Mouse (Mus musculus): Measurements from ENCODE around the gene Cd2bp2. TPM values are rescaled to one million over a fixed set of nuclear protein-coding genes. Genes with fewer than 3 reads are reported as not detected.
A peak's percentile ranks its signal among the peaks of the same experiment; 100 is the strongest.
"Not testable (repeated sequence)": the region's sequence is repeated elsewhere in the genome, so short reads cannot be mapped to it uniquely, and the experiment has no call there.

Gene Cd2bp2
- polyA plus RNA-seq, 1 experiment from 2014 or later = 35.0 TPM

DNA sequence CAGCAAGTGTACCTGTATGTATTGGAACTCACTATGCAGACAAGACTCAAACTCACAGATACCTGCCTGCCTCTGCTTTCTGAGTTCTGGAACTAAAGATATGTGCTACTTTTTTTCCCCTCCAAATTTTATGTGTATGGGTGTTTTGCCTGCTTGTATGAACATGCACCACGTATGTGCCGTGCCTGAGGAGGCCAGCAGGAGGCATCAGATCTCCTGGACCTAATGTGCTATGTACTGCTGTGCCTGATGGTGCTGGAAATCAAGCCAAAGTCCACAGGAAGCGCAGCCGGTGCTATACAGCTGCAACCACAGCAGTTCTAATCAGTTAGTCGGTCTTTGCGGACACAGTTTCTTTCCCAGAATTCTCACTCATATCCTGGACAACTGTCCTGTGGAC, 12.0 kb downstream of the Cd2bp2 start:
- peak; percentile 59; the same call in 1 of the 2 replicates for ATAC-seq
- peak overlapping the region; percentile 72 for H3K27ac ChIP-seq

DNA sequence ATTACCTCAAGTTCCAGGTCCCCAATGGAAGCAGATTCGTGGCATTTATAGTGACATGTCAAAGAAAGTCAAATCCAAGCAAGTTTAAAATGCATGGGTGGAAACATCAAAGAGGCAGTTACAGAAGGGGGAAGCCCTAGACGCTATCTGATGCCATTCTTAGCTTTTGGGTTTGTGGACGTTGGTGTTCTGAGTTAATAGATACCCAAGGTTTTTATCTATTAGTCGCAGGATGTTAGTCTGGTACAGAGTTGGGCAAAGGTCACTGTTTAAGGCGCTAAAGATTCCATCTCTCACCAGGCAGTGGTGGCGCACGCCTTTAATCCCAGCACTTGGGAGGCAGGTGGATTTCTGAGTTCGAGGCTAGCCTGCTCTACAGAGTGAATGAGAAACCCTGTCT, 12.5 kb downstream of the Cd2bp2 start:
- WGBS (ENCODE audit: insufficient replicate concordance) = 17% methylated on average over 8 of the region's 8 CpGs
- no peak overlapping the region for H3K4me3 ChIP-seq
- H3K27me3 ChIP-seq (replicated peaks) = no peaks in the 10 kb centered on the region
- H3K9ac ChIP-seq = no peak overlapping the region
- H3K4me2 ChIP-seq = peak overlapping the region; percentile 19; the same call in 1 of the 2 replicates
- H3K9me3 ChIP-seq (replicated peaks) = no peaks in the 10 kb centered on the region; the same call in 1 of the 2 replicates
- ATAC-seq = peak; percentile 78
- peaks cover 57% of the 10 kb centered on the region for H3K4me1 ChIP-seq
- no peaks in the 10 kb centered on the region for H3K36me3 ChIP-seq
- H3K27ac ChIP-seq = peak overlapping the region; percentile 72

More for the DNA sequence above, 12.0 kb downstream of the Cd2bp2 start:
- Histone ChIP-seq H3K36me3 (no peaks in the 10 kb centered on the region), H3K9me3 (replicated peaks) (no peaks in the 10 kb centered on the region; the same call in 1 of the 2 replicates), H3K4me3 (no peak overlapping the region), H3K4me2 (peak overlapping the region; percentile 19; the same call in 1 of the 2 replicates), H3K4me1 (peaks cover 60% of the 10 kb centered on the region), H3K27me3 (replicated peaks) (no peaks in the 10 kb centered on the region), H3K9ac (no peak overlapping the region)
- WGBS (ENCODE audit: insufficient replicate concordance) = 51% methylated on average over 6 of the region's 6 CpGs

DNA sequence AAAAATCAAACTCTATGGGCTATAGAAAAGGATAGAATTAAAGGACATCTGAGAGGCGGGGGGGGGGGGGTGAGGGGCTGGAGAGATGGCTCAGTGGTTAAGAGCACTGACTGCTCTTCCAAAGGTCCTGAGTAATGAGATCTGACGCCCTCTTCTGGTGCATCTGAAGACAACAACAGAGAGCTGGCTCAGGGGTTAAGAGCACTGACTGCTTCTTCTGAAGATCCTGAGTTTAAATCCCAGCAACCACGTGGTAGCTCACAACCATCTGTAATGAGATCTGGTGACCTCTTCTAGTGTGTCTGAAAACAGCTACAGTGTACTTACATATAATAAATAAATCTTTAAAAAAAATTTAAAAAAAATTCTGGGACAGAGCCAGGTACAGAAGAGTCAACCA, 14.1 kb downstream of the Cd2bp2 start:
- not testable (repeated sequence) for H3K4me2 ChIP-seq; H3K27ac ChIP-seq; H3K9me3 ChIP-seq (replicated peaks); ATAC-seq; H3K9ac ChIP-seq; H3K36me3 ChIP-seq; H3K27me3 ChIP-seq (replicated peaks); H3K4me3 ChIP-seq
- peaks cover 68% of the 10 kb centered on the region for H3K4me1 ChIP-seq
- WGBS (ENCODE audit: insufficient replicate concordance) = 26% methylated on average over 3 of the region's 3 CpGs

DNA sequence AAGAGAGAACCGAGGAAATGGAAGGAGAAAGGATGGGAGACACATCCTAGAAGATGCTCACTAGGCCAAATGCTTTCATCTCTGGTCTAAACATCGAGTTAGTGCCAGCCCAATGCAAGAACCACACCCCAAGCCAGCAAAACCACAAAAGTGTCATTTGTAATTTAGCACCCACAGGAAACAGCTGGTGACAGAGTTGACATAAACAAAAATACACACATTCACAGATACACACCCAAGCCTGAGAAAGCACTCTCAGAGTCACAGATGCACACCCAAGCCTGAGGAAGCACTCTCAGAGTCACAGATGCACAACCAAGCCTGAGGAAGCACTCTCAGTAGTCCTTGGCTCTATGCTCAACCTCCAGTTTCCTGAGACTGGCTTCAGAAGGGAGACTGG, 15.1 kb downstream of the Cd2bp2 start:
- no peak overlapping the region for H3K4me3 ChIP-seq
- no peak overlapping the region for H3K4me2 ChIP-seq
- H3K27me3 ChIP-seq (replicated peaks) = no peaks in the 10 kb centered on the region
- H3K4me1 ChIP-seq = peaks cover 68% of the 10 kb centered on the region
- no peak overlapping the region for H3K27ac ChIP-seq
- no peaks in the 10 kb centered on the region for H3K36me3 ChIP-seq
- no peaks in the 10 kb centered on the region; the same call in 1 of the 2 replicates for H3K9me3 ChIP-seq (replicated peaks)
- ATAC-seq = no peak
- H3K9ac ChIP-seq = no peak overlapping the region
- WGBS (ENCODE audit: insufficient replicate concordance) = 27% methylated on average over 2 of the region's 2 CpGs

DNA sequence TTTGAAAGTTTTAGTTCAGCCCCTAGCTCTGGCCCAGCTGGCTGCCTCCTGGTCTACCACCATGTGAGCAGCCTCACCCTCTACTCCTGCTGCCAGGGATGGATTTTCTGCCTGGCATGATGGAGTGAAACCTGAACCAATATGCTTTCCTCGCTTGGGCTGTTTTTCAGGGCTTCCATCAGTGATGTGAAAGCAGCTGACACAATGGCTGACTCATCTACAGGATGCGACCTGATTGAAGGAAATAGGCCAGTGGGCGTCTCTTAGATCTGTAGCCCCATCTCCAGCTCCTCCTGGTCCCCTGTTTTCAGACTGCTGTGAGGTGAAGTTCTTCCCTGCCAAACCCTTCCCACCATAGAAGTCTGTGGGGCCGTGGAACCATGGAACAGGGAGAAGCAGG, 18.9 kb downstream of the Cd2bp2 start:
- Histone ChIP-seq H3K9me3 (replicated peaks) (no peaks in the 10 kb centered on the region; the same call in 1 of the 2 replicates), H3K36me3 (no peaks in the 10 kb centered on the region), H3K9ac (no peak overlapping the region), H3K27me3 (replicated peaks) (no peaks in the 10 kb centered on the region), H3K4me2 (no peak overlapping the region), H3K4me1 (peaks cover 34% of the 10 kb centered on the region), H3K27ac (no peak overlapping the region), H3K4me3 (no peak overlapping the region)
- no peak for ATAC-seq
- 69% methylated on average over 4 of the region's 4 CpGs for WGBS (ENCODE audit: insufficient replicate concordance)

DNA sequence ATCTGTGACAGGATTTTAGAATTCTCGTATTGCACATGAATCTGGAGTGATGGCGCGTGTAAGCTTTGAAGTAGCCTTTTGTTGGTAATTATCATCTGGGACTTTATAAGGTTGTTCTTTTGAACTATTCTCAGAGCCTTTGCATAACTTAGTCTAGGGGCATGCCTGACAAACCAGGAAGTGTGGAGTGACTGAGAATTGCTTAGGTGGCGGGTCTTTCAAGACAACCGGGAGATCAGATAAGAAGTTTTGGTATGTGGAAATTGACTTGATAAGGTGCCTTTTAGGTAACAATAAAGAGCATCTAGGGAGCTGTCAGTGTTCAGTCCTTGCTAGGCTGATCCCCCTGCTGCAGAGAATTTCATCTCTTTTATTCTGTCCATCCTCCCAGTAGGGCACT, 29.3 kb downstream of the Cd2bp2 start:
- Histone ChIP-seq H3K4me2 (no peak overlapping the region), H3K4me3 (no peak overlapping the region), H3K9ac (no peak overlapping the region), H3K36me3 (no peaks in the 10 kb centered on the region), H3K27ac (no peak overlapping the region), H3K27me3 (replicated peaks) (0 out of 2 replicates have a peak, but pooled peaks cover 3% of the 10 kb centered on the region), H3K4me1 (0 out of 2 replicates have a peak, but pooled peaks cover 14% of the 10 kb centered on the region), H3K9me3 (replicated peaks) (no peaks in the 10 kb centered on the region; the same call in 1 of the 2 replicates)
- 69% methylated on average over 5 of the region's 5 CpGs for WGBS (ENCODE audit: insufficient replicate concordance)
- no peak for ATAC-seq

DNA sequence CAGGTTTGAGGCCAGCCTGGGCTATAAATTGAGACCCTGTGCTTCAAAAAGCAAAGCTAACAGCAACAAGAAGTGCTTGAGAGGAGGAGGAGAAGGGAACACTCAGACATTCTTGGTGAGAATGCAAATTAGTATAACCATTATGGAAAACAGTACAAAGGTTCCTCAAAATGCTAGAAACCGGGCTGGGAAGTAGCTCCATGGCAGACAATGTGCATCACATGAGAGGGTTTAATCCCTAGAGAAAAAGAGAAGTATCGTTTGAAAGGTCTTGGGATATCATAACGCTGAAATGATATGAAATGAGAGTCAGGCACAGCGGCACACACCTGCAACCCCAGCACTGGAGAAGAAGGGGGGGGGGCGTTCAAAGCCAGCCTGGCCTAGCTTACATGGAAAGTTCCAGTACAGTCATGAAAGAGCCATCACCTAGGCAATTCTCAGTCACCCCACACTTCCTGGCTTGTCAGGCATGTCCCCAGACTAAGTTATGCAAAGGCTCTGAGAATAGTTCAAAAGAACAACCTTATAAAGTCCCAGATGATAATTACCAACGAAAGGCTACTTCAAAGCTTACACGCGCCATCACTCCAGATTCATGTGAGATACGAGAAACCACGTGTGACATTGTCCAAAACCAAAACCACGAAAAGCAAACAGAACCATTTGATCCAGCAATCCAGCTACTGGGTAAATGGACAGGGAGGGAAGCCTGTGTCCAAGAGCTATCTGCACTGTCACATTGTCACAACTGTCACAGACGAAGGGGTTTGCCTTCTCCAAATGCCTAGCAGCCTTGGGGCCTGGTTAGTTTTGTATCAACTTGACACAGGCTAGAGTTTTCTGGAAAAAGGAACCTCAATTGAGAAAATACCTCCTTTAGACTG, 30.0 kb downstream of the Cd2bp2 start:
- no peak overlapping the region for H3K4me3 ChIP-seq
- WGBS (ENCODE audit: insufficient replicate concordance) = 62% methylated on average over 12 of the region's 12 CpGs
- 0 out of 2 replicates have a peak, but pooled peaks cover 3% of the 10 kb centered on the region for H3K27me3 ChIP-seq (replicated peaks)
- no peaks in the 10 kb centered on the region for H3K36me3 ChIP-seq
- H3K9me3 ChIP-seq (replicated peaks) = no peaks in the 10 kb centered on the region
- no peak overlapping the region for H3K27ac ChIP-seq
- H3K9ac ChIP-seq = no peak overlapping the region
- H3K4me1 ChIP-seq = 0 out of 2 replicates have a peak, but pooled peaks cover 14% of the 10 kb centered on the region
- ATAC-seq = no peak
- no peak overlapping the region for H3K4me2 ChIP-seq

DNA sequence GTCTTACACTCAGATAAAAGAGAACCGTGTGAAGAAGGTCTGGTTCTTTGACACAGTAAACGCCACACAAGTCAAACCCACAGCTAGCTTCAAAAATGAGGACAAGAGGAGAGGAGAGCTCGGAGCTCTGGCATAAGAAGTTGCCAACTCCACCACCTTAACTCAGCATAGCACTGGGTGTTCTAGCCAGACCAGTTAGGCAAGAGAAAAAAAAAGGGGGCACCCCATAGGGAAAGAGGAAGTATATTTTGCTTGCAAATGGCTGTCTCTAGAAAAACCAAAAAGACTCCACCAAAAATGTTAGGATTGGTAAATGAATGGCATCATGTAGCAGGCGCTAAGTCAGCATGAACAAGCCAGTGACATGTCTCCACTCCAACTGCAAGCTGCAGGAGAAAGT, 31.8 kb downstream of the Cd2bp2 start:
- H3K4me2 ChIP-seq = no peak overlapping the region
- 74% methylated on average over 4 of the region's 4 CpGs for WGBS (ENCODE audit: insufficient replicate concordance)
- no peaks in the 10 kb centered on the region for H3K9me3 ChIP-seq (replicated peaks)
- no peak for ATAC-seq
- 0 out of 2 replicates have a peak, but pooled peaks cover 14% of the 10 kb centered on the region for H3K4me1 ChIP-seq
- no peak overlapping the region for H3K4me3 ChIP-seq
- no peak overlapping the region for H3K9ac ChIP-seq
- no peak overlapping the region for H3K27ac ChIP-seq
- 0 out of 2 replicates have a peak, but pooled peaks cover 3% of the 10 kb centered on the region for H3K27me3 ChIP-seq (replicated peaks)
- no peaks in the 10 kb centered on the region for H3K36me3 ChIP-seq

DNA sequence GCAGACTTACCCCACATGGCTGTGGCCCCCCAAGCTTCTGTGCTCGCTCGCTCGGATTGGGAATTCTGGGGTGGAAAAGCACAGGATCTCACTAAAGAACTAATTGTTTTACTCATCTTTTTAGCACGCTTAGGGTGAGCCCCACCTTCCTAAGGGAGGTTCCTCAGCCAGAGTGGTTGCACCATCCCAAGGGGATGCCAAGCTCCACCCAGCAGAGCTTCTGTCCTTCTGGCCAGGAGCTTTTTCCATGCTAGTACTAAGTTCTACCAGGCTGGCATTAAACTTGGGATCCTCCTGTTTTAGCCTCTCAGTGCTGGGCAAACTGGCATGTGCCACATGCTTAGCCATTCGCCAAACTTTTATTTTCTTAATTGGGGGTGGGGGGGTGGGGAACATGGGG, 33.3 kb downstream of the Cd2bp2 start:
- Histone ChIP-seq H3K36me3 (no peaks in the 10 kb centered on the region), H3K9ac (no peak overlapping the region), H3K4me3 (no peak overlapping the region), H3K4me2 (no peak overlapping the region), H3K27ac (no peak overlapping the region), H3K27me3 (replicated peaks) (0 out of 2 replicates have a peak, but pooled peaks cover 3% of the 10 kb centered on the region), H3K9me3 (replicated peaks) (no peaks in the 10 kb centered on the region), H3K4me1 (0 out of 2 replicates have a peak, but pooled peaks cover 17% of the 10 kb centered on the region)
- ATAC-seq = no peak
- 75% methylated on average over 5 of the region's 5 CpGs for WGBS (ENCODE audit: insufficient replicate concordance)

DNA sequence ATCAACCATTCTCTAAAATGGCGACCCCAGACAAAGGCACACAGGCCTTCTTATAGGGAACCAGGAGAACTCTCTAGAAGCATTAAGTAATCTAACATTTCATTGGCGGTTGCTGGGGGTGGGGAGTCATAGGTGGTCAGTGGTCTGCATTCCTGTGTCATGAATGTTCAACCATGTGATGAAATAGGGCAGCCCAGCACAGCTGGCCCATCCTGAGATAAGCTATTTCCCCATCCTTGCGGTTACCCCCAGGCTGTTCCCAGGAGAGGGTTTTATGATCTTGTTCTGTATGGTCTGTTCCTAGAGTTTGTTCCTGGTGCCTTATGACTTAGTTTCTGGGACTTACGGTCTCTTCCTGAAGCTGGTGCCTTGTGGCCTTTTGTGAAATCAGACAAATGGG, 38.3 kb downstream of the Cd2bp2 start:
- WGBS (ENCODE audit: insufficient replicate concordance) = 48% methylated on average over 4 of the region's 4 CpGs
- no peaks in the 10 kb centered on the region for H3K36me3 ChIP-seq
- H3K27ac ChIP-seq = no peak overlapping the region
- no peak overlapping the region for H3K4me2 ChIP-seq
- H3K27me3 ChIP-seq (replicated peaks) = no peaks in the 10 kb centered on the region
- no peaks in the 10 kb centered on the region for H3K9me3 ChIP-seq (replicated peaks)
- no peak for ATAC-seq
- H3K9ac ChIP-seq = no peak overlapping the region
- peaks cover 17% of the 10 kb centered on the region for H3K4me1 ChIP-seq
- no peak overlapping the region for H3K4me3 ChIP-seq

DNA sequence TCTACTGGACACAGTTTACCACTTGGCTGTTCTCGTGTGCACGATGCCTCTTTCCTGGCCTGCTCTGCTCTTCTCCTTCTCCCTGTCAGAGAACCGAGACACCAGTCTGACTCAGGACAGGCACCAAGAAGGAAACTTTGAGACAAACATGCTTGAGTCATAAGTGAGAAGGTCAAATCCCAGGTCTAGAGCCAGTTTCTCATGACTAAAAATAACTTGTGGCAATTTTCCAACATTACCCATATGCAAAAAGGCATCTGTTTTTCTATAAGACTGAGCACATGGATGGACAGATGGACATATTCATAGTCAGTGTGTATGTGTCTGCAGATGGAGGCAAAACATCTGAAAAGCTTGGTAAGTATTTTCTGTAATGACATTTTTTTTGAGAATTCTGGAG, 42.4 kb downstream of the Cd2bp2 start:
- Histone ChIP-seq H3K4me3 (no peak overlapping the region), H3K4me2 (no peak overlapping the region), H3K27ac (no peak overlapping the region), H3K9me3 (replicated peaks) (no peaks in the 10 kb centered on the region), H3K36me3 (no peaks in the 10 kb centered on the region), H3K27me3 (replicated peaks) (no peaks in the 10 kb centered on the region), H3K4me1 (peaks cover 21% of the 10 kb centered on the region), H3K9ac (no peak overlapping the region)
- no peak for ATAC-seq
- whole genome bisulfite sequencing (ENCODE audit: insufficient replicate concordance) = 56% methylated on average over 3 of the region's 3 CpGs

DNA sequence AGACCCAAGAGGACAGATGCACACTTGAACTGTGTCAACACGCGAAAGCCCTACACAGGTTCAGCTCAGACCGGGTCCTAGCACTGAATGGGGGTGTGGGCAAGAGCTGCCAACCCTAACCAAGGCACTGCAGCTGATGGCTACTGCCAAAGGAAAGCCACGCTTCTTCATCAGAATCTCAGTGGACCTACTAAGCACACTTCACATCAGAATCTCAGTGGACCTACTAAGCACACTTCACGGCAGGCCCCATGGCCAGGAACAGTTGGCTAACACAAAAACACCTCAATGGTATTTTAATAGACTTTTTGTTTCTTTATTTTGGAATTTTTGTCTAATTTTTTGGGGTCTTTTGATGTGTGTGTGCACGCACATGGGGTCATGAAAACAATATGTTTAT, 43.4 kb downstream of the Cd2bp2 start:
- H3K9me3 ChIP-seq (replicated peaks) = no peaks in the 10 kb centered on the region
- WGBS (ENCODE audit: insufficient replicate concordance) = 84% methylated on average over 6 of the region's 6 CpGs
- peaks cover 24% of the 10 kb centered on the region for H3K4me1 ChIP-seq
- no peak overlapping the region for H3K4me3 ChIP-seq
- no peak overlapping the region for H3K4me2 ChIP-seq
- no peak overlapping the region for H3K27ac ChIP-seq
- ATAC-seq = no peak
- no peak overlapping the region for H3K9ac ChIP-seq
- H3K27me3 ChIP-seq (replicated peaks) = no peaks in the 10 kb centered on the region
- no peaks in the 10 kb centered on the region for H3K36me3 ChIP-seq

All from liver, embryonic 12.5 days (tissue).